Mouse (Mus musculus) megakaryocyte progenitor cell, adult 5-6 weeks (primary cell): ENCODE data around the gene Krtap28-13. TPM values are rescaled to one million over a fixed set of nuclear protein-coding genes. Genes with fewer than 3 reads are reported as not detected.

Experiments
- ATAC-seq: replicated peaks from 2 replicates; pipeline ENCODE4 v1.8.0; 2016; ENCODE audit warnings: mild to moderate bottlenecking, moderate TSS enrichment, inconsistent platforms; ENCODE audit not compliant: poor library complexity
- total RNA-seq, 2 experiments: library from RNA; stranded (forward) in 1 of 2; stranded (reverse) in 1 of 2; fragments of 157-497, 149-512 nt in 1 of 2; fragments of 200-1000 nt in 1 of 2; gene quantifications; 2 replicates each; pipeline versions ENCODE4 v1.2.3 to v1.2.4; 2015 to 2017

Gene Krtap28-13
- total RNA-seq (2015) (not detected in 2 replicates), total RNA-seq (2017) (not detected in 2 replicates)

DNA sequence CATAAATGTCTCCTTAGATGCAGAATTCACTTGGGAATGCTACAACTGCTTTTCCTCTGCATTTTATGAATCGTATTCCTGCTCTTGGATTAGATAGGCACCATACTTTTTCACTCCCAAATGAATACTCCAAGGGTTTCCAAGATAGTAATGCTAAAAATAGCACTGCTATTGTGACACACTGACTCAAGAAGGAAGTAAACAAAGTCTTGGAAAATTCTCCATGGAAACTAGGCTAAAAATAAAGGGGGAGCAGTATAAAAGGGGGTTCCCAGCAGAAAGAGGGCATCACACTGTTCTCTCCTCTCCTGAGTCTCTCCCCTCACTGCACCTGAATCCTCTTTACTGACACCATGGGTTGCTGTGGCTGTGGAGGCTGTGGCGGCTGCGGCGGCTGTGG, at the start of gene Krtap28-13:
Gene Krtap28-13 (plus strand): TSS at position 288 of the 400 bp plus-strand sequence.
- ATAC-seq, result no peak

DNA sequence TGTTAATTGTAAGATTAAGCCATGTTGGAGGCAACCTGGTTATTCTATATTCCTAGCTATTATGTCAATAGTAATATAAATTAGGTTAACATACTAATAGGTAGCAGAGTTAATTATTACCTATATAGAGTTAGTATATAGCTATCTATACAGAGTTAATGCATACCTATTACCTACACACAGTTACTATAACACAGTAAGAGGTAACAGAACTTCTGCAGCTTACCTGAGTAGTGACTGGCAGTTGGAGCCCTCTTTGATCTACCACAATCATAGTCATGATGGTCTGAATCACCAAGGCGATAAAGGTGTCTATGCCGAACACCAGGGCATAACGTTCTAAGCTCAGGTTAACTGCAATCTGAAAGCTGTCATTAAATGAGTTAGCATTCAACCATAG, 46.3 kb upstream of the Krtap28-13 start:
- ATAC-seq, result no peak

- no peak for ATAC-seq
Measured at GRCm38 (mm10) chr1:83015329-83015879, 45.3 kb upstream of the Krtap28-13 start.

DNA sequence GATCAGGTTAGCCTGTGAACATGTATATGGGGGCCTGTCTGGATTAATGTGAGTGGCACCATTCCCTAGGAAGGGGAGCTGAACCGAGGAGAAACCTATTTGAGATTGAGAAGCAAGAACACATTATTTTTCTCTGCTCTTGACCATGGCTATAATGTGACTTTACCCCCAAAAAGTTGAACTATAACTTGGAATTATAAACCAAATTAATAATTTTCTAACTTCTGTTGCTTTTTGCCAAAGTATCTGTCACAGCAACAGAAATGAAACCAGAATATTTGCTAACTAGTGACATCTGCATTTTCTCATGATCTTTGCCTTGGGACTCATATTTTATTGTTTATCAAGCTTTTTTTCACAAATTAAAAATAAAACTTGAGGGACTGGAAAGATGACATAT, 44.2 kb upstream of the Krtap28-13 start:
- ATAC-seq, result no peak

DNA sequence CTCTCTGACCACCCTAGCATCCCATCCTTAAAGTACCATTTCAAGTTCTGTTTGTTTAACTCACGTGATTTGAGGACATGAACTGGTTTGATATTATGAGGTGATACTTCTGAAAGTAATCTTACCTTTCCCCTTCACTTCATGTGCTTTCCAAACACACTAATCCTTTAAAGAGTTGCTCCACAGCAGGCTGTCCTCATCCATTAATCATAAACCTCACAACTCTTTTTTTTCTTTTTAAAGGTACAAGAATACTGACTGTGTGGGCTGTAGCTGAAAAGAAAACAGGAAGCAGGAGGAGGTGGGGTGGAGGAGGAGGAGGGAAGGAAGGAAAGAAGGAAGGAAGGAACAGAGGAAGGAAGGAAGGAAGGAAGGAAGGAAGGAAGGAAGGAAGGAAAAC, 28.8 kb upstream of the Krtap28-13 start:
- ATAC-seq, result no peak

- ATAC-seq, result no peak
Measured at GRCm38 (mm10) chr1:83032508-83032907, 28.2 kb upstream of the Krtap28-13 start.

DNA sequence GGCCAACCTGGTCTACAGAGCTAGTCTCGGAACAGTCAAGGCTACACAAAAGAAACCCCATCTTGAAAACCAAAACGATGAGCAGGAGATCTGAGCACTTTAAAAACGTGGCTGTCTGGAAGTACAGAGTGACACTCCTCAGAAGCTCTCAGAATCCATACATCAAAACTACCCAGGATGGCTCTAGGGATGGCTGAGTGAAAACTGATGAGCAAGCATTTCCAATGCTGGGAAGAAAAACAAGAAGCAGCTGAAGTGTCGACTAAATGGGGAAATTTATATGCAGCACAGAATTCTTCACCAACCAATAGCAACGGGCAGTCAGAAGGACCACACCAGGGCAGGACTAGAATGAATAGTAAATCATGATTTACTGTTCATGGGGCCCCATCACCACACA, 26.2 kb upstream of the Krtap28-13 start:
- ATAC-seq, result no peak

DNA sequence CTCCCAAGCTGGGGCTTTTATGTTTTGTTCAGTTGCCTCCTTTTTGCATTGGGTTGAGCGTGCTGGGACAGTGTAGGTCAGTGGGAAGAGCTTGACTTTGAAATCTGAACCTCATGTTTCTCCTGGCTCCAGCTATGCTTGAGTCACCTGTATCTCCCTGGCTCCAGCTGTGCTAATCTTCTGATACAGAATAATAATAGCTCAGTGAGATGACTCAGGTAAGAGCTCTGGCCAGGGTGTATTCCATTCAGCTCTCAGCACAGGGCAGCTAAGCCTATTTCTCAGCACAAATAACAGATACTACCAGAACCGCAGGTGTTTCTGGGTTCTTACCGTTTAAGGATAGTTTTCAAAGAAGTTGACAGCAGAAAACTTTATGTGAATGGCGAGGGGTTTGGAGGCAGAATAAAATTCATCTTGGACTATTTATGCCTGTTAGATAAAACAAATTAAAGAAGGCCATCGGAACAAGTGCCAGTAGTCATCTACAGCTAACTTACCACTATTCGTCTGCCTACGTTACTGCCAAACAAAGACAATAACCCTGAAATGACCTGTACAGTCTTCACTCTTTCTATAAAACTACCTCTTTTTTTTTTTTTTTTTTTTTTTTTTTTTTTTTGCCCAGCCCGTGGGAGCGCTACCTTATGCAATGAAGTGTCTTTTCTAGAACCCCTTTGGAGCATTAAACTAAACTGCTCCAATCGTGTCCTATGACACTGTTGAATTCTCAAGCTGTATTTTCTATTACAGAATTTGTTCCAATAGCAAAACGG, 23.6 kb upstream of the Krtap28-13 start:
- ATAC-seq, result no peak

- peak; percentile 73 for ATAC-seq
Measured at GRCm38 (mm10) chr1:83038109-83038672, 22.5 kb upstream of the Krtap28-13 start, which contains the start of gene Slc19a3. Slc19a3 (minus strand) TSS chr1:83038448.

DNA sequence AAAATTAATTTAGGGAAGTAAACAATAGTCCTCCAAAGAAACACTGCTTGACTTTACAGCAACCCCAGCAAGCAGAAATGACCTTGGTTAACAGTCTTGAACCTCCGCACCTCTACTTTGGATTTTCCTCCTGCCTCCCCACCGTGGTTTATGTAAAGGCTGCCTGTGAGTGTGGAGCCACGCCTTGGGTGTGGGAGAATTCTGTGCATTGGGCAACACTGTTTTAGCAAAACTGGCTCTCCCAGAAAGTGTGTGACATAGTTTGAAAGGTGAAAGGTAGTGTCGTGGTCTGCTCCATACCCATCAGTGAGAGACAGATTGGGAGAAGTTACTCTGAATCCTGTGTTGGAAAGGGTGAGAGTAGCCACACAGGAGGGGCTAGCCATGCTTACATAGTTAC, 21.6 kb upstream of the Krtap28-13 start:
- ATAC-seq, result no peak

DNA sequence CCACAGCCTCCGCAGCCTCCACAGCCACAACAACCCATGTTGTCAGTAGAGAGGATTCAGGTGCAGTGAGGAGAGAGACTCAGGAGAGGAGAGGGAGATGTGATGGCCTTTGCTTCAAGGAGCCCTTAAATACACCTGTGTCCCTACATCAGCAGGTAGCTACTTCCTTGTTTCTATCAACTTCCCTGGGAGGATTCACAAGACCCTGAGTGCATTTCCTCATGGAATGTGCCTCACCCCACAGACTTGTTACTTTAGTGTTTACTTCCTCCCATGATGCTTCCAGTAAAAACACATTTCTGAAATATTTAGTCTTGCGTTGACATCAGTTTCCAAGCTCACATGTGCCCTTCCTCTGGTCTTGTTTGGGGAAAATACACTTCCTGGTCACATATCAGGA, 18.4 kb upstream of the Krtap28-13 start, which contains the start of gene Krtap28-10:
Gene Krtap28-10 (minus strand): TSS at position 101 of the 400 bp plus-strand sequence.
- ATAC-seq, result no peak

- peak; percentile 92 for ATAC-seq
Measured at GRCm38 (mm10) chr1:83044882-83045427, 15.8 kb upstream of the Krtap28-13 start, which contains the start of gene Gm47969. Gm47969 (plus strand) TSS chr1:83044932.

- no peak for ATAC-seq
Measured at GRCm38 (mm10) chr1:83058481-83058880, 2.2 kb upstream of the Krtap28-13 start.

DNA sequence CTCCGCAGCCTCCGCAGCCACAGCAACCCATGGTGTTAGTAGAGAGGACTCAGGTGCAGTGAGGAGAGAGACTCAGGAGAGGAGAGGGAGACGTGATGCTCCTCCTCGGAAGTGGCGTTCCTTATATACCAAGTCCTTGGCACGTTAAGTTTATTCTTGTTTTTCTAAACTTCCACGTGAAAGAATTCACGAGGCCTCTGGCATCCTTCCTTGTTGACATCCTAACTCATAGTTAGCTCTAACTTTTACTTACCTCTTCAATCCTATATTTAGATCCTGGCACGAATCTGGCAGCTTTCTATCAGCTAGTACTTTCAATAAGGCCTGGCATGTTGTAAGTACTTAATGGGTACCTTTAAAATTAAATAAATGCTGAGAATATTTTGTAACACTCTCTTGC, 1.5 kb upstream of the Krtap28-13 start, which contains the start of gene A030005K14Rik:
Gene A030005K14Rik (minus strand): TSS at position 101 of the 400 bp plus-strand sequence.
- ATAC-seq, result no peak

GRCm38 (mm10) chr1:83064851-83065250, 4.1 kb downstream of the Krtap28-13 start:
- ATAC-seq, result peak; percentile 55; the same call in 1 of the 2 replicates

DNA sequence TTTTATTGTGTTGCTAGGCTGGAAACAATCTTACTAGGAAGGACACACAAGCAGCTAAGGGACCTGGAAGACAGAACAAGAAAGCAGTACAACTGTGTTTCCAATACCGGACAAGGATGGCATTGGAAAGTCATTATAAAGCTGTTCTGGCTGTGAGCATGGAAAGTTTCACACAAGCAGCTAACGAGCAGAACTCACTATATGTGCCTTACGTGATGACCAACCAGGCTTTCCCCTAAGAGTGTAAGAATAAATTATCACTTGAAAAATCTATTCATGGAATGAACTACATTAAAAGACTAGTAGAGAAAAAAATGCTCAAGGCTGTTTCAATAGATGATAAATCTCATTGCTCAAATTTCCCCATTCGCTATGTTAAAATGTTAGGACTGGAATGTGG, 5.8 kb downstream of the Krtap28-13 start:
- no peak for ATAC-seq

- ATAC-seq, result no peak
Measured at GRCm38 (mm10) chr1:83067205-83067604, 6.5 kb downstream of the Krtap28-13 start.

GRCm38 (mm10) chr1:83075526-83076189, 14.9 kb downstream of the Krtap28-13 start:
- ATAC-seq, result no peak

DNA sequence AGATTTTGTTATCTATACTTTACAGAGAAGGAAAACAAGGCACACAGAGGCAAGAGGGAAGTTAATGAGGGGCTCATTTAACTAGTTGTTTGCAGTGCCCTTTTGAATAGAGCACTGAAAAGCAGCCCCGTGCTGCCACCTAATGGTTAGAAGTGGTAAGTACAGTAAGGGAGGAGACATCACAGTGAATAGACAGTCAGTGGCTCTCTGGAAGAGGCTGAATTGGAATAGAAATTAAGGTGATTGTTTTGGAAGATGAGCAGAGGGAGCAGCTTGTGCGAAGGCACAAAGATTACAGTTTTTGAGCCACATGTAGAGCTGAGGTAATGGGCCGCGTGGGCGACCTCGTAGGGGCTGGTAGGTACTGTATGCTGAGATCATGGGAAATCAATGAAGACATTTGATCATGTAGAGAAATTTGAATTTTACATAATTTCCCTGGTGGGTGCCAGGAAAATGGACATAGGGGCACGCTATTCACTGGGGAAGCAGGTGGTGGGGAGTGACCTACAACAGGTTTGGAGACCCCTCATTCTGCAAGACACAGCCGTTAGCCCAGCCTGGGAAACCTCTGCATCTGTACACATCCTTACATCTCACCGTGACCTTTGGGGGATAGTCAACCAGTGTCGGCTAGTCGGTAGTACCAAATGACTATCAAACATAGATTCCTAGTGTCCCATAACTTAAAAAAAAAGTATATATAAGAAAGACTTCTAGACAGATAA, 15.6 kb downstream of the Krtap28-13 start:
- ATAC-seq, result peak; percentile 93

GRCm38 (mm10) chr1:83077016-83077415, 16.3 kb downstream of the Krtap28-13 start:
- peak; percentile 48 for ATAC-seq
